Mouse (Mus musculus) urinary bladder, postnatal 14 days (tissue): Measurements from ENCODE around the gene Cldn10.

ENCODE experiments used
- DNase-seq: peaks from one replicate; pipeline ENCODE4 v3.0.0; 2021; ENCODE audit warnings: low spot score

Cldn10 gene

GRCm38 (mm10) chr14:118910332-118911222, 122.9 kb downstream of the Cldn10 start:
- peak; percentile 75 for DNase-seq

GRCm38 (mm10) chr14:118911521-118911920, 123.8 kb downstream of the Cldn10 start:
- no peak for DNase-seq

DNA sequence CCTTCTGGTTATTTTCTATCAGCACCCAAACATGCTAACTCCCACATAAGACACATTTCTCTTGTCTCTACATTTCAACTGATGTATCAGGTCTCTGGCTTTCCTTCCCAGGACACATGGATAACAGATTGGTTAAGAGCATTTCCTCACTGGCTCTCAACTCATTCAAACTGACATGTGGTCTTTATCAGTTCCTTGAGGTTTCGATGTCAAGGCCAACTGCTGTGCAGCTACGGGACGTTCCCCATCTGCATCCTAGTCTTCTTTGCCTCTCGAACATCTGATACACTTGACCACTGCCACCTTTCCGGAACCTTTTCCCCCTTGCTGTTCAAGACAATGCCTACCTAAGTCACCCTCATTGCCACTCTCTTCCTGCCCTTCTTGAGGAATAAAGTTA, 125.9 kb downstream of the Cldn10 start:
- DNase-seq = no peak

GRCm38 (mm10) chr14:118919025-118919424, 131.3 kb downstream of the Cldn10 start:
- no peak for DNase-seq

DNA sequence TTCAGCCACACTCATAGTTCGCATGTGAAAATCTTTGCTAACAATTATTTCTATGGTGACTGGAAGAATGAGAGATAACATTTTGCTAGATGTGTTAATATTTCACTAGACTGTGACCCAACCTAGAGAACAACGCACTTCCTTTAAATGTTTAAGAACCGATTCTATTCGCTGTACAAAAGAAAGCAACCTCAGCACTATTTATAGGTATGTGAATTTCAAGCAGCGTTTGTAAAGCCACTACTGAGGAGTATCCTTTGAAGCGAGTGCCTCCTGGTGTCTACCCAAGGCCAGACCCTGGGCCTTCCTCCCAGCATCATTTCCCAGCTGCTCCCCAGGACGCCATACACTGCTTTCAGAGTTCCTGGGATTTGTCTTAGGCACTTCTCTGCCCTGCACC, 132.9 kb downstream of the Cldn10 start:
- no peak for DNase-seq

DNA sequence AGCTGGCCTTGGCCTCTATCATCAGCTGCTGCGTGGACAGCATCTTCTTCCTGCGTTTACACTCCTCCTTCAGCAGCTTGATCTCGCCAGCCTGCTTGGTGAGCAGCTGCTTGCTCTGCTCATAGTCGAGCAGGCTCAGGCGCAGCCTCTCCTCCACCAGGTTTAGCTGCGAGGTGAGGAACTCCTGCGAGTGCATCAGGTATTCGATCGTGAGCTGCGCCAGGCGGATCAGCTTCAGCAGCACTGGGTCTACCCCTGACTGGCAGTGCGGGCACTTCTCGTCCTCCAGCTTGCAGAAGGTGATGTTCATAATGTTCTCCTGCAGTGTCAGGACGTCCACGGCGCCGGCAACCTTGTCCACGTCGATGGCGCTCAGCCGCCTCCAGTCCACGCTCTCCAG, 134.5 kb downstream of the Cldn10 start:
- DNase-seq = no peak

DNA sequence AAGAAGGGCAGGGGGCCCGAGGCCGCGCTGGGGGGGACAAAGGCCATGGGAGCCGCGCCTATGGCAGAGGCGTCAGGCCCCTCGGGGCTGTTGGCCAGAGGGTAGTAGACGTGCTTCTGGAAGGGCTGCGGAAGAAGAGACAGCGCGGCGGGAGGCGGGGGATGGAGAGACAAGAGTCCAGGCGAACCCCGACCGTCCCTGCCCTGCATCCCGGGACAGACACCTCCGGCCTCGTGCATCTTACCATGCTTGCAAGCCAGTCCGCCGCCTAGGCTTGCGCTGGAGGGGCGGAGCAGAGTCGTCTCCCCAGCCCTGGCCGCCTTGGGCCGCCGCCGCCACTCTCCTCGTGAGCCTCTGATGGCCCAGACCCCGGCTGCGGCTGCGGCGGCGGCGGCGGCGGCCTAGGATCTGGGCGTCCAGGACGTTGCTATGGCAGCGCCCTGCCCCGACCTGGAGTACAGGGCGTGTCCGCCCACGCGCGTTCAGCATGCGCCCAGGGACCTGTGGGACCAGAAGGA, 135.0 kb downstream of the Cldn10 start:
- peak; percentile 27 for DNase-seq
